Mouse (Mus musculus) fat pad, adult 2 months (tissue): ENCODE data around the gene Dao.

Experiments
- DNase-seq: peaks from one replicate; pipeline ENCODE4 v3.0.0-alpha.2; 2011; ENCODE audit warnings: low read depth, low spot score; ENCODE audit errors: extremely low read depth

Gene Dao

GRCm38 (mm10) chr5:113981843-113982242, 21.7 kb upstream of the Dao start:
- no peak for DNase-seq

DNA sequence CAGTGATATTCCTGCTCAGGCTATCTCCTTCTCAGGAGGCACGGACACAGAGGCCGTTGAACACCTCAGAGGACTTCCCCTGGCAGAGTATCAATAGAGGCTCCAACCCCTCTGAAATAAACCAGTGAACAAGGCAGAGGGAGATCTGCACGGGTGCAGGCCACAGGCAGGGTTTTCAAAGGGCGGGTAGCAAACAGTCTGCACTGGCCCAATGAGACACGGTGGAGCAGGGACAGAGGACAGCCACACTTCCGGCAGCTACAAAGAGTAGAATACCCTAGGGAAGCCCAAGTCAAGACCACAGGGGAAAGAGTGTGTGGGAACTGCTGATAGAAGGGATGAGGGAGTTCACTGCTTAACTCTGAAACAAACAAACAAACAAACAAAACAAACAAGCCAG, 20.0 kb upstream of the Dao start:
- DNase-seq = no peak

DNA sequence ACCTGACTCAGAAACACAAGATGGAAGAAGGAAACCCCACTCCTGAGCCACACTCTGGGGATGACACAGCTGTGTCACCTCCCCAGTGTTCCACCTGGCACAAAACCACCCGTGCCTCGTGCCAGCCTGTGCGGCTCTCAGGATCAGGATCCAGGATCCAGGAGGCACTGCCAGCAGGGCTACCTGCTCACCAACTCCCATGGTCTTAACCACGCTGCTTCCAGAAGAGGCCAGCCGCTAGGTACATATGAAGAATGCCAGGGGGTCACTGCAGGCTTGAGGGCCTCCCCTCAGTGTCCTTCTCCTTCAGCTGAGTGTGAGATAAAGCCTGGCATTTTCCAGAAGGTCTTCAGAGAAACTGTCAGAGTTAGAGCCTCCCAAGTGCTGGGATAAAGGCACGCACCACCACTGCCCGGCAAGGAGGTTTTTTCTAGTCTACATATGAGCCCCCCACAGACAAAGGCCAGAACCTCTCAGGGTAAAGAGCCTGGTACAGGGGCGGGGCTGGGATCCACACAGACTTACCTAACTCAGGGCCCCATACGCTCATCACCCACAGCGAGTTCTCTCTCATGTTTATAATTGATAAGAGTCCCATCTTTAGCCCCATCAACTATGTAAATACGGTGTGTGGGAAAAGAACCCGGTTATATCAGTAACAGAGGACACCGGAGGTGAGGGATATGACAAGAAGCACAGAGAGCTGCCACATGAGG, 19.3 kb upstream of the Dao start:
- DNase-seq = no peak

DNA sequence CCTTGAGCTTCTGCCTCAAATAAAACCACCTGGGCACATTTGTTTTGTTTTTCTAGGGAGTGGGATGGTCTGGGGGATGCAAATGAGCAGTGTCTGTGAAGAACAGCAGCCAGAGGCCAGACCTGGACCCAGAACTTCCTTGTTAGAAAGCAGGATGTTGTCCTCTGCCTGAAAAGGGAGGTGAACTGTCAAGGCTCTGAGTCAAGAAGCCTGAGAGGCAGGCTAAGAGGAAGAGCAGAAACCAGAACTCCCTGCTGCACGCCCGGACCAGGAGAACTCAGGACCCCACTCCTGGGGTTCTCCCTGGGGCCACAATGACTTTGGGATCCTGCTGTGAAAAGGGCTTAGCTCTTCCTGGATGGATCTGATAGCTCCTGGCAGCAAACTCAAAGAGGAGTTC, 17.8 kb upstream of the Dao start:
- no peak for DNase-seq

- DNase-seq = no peak
Measured at GRCm38 (mm10) chr5:113986182-113986961, 17.1 kb upstream of the Dao start.

GRCm38 (mm10) chr5:113989437-113990024, 14.0 kb upstream of the Dao start:
- no peak for DNase-seq

DNA sequence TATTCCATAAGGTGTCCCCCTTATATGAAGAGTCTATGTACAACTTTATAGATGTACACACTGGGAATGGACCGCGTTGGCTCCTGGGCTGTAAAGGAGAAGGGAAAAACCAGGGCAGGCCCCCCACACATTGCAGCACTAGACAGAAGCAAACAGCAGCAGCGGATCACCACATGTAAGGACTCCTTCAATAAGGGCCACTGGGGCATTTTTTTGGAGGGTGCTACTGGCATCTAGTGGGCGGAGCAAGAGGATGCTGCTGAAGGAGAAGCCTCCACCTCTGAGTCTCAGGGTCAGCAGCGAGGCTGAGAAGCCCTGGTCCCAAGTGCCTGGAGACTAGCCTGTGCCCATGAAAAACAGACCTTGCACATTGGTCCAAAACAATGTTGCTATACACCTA, 12.9 kb upstream of the Dao start:
- no peak for DNase-seq

DNA sequence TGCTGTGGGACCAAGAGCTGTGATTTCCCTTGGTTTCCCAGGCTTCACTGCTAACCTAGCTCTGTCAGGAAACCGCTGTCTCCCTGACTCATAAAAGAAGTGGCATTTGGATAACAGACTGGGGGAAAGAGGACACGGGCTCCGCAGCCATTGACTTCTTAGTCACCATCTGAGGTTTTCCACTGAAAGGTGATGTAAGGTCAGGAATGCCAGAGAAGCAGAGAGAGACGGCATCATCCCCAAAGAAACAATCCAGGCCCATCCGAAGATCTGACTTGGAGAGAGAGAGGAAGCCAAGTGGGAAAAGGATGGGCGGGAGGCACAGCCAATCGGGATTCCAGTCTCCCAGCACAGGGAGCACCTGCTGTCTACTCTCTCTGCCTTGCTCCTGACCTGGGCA, 12.4 kb upstream of the Dao start:
- DNase-seq = no peak

- no peak for DNase-seq
Measured at GRCm38 (mm10) chr5:113992339-113992831, 11.1 kb upstream of the Dao start.

DNA sequence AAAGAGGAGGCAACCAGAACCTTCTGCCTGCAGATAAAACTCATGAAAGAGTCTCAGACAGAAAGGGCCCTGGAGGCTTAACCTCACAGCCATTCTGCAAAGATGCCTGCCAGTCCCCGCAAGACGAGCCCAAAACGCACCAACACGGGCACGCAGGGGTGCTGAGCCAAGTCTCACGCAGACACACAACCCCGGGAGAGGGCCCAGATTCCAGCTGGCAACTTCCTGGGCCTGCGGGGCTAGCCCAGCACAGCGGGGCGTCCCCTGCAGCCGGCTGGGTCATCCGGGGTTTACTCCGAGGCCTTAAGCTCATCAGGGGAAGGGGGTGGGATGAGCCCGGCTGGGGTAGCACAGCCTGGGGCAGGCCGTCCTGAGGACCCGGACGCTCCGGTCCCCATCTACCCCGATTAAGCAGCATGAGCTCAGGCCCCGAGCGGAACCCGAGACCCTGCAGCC, 10.4 kb upstream of the Dao start:
- DNase-seq = no peak

DNA sequence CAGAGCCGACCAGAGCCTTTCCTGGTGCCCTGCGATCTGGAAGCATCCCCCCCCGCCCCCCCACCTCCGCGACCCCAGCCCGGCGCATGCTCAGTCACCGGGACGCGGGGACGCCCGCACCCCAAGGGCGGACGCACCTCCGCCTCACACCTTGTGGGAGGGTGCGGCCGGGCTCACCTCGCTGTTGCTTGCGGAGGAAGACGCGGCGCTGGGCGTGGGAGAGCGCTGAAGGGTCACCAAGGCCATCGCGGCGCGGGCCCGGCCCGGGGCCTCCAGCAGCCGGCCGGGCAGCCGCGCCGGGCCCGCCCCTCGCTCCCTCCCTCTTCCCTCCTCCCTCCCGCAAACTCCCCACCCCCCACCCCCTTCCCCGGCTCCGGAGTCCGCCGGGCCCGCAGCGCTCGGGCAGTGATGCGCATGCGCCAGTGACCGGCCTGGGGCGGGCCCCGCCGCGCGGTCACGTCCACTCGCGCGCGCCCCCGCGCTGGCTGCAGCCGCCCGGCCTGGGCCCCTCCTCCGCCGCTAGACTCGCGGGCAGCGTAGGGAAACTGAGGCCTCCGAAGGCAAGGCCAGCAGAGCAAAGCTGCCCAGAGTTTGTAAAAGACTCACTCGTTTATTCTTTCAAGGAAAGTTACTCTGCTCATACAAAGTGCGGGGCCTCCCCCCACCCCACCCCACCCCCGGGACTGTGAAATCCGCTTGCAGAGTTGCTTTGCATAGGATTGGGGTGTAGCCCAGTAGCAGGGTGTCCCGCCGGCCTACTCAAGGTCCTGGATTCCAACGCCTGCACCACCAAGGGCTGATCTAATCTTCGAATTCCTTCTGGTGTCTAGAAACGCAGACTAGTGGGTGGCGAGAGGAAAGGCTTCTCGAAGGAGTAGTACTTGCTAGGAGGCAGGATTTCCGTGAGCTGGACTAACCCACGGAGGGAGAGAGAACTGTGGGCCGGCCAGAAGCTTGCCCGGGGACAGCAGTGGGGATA, 9.7 kb upstream of the Dao start, which contains the start of gene Ssh1:
Ssh1 (minus strand) TSS at position 408 of the 979 bp plus-strand sequence.
- no peak for DNase-seq

- DNase-seq = no peak
Measured at GRCm38 (mm10) chr5:113996458-113996857, 7.0 kb upstream of the Dao start.

DNA sequence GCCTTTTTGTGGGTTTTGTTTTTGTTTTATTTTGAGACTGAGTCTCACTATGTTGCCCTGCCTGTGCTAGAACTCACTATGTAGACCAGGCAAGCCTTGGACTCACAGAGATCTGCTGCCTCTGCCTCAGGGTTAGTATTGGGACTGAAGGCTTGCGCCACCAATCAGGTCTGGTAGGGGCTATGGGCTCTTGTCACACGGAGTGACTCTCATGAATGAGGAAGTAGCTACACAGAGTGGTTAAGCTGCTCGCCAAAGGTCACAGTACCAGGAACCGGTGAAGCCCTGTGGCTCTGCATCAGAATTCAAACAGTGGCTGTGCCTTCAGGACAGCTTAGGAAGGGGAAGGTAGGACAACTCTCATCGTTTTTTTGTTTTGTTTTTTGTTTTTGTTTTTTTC, 4.1 kb upstream of the Dao start:
- DNase-seq = no peak

- no peak for DNase-seq
Measured at GRCm38 (mm10) chr5:114004573-114004972, 1.1 kb downstream of the Dao start.

GRCm38 (mm10) chr5:114005100-114005499, 1.6 kb downstream of the Dao start:
- DNase-seq = no peak

DNA sequence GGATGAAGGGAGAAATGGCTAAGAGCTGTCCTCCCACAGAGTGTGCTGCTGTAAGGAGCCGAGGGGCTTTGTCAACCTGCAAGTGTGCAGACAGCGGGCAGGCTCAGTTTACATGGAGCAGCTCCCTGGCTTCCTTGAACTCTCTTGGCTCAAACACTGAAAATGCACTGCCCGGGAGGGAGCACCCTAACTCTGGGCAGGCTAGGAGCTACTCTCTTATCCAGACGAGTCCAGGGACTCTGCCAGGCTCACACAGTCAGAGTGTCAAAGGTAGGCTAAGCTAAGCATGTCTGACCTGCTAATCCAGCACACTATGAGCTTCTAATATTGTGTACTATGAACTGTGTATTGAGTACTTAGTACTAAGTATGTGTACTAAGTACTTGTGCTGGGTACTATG, 3.5 kb downstream of the Dao start:
- no peak for DNase-seq

DNA sequence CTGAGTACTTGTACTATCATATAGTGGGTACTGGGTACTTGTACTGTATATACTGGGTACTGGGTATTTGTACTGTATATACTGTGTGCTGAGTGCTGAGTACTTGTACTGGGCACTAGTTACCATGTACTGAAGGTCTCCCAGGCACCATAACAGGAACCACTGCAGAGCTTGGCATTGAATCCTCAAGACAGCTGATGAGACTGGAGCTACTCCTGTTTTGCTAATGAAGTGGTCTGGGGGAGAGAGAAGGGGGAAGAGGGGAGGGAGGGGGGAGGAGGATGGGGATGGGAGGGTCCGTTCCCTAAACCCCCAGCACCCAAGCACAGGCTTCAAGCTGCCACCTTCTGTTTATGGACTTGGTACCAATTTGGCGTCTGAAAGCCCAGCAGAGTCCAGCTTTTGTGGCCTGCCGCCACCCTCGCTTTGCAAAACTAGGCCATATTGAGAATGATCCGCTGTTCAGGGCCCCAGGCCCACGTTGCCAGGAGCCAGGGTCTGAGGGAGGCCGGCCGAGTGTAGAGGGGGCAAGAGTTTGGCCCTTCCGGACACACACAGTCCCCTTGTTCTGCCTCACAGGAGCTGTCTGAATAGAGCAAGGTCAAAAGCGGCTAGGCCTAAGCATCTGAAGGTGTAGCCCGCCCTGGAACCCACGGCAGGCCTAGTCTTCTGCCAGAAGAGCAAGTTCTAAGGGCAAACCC, 4.4 kb downstream of the Dao start:
- no peak for DNase-seq

DNA sequence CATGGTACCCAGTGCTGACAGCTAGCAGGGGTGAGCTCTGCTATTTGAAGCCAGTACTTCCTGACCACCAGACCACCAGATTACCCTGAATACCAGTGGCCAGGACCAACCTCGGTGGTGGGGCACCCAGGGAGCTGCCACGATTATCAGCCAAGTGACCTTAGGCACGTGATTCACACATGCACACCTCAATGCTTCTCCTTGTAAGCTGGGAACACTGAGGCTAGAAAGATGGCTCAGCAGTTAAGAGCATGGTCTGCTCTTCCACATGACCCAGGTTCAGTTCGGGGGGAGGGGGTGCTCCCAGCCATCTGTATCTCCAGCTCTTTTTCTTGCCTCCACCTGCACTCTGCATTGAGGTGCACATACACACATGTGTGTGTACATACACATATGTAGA, 5.5 kb downstream of the Dao start:
- no peak for DNase-seq

DNA sequence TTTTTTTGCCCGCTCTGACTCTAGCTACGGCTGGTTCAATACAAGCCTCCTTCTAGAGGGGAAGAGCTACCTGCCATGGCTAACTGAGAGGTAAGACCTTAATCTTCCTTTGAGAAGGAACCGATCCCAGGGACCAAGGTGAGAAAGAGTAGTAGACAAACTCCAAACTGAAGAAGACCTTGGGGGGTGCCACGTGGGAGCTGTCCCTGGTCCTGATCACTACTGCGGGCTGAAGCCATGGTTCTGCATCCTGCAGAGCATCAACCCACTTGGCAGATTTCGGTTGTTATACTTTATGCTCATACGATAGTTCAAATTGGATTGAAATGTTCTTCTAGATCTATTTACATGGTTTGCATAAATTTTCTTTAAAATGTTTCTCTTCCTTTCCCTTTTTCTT, 11.6 kb downstream of the Dao start:
- no peak for DNase-seq

DNA sequence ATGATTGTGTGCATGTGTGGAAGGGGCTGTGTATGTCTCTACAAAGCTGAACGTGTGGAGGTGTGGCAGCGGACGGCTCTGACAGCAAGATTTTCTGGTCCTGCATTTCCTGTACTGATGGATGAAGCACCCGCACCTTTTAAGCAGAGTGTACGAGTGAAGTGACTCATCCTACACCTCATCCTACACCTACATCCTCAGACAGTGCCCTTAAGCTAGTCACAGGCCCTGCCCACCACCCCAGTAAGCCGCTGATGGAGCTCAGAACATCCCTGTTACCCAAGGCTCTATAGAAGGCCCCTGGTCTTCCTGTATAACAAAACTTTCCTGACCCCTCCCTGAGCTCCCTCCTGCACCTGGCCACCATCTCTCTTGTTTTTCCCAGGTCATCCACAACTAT, 20.9 kb downstream of the Dao start:
- no peak for DNase-seq
